Mouse (Mus musculus) heart, postnatal 14 days (tissue): ENCODE measurements around the gene Gm34653. TPM values are rescaled to one million over a fixed set of nuclear protein-coding genes. Genes with fewer than 3 reads are reported as not detected.

Source experiments
- DNase-seq, 2 experiments: peaks; one replicate each; pipeline ENCODE4 v3.0.0; 2021 to 2022
- intact Hi-C: fragments of 180-260 bp; cut with DNase I; formaldehyde crosslinking; loops from one replicate; pipeline ENCODE4 v1.15.1; 2025
- total RNA-seq, 2 experiments: library from RNA; stranded (reverse); gene quantifications; 2 replicates each; pipeline ENCODE4 v1.2.3; 2021

Gene Gm34653
- total RNA-seq, 2 experiments from 2014 or later = not detected

GRCm38 (mm10) chr2:34874271-34874670, 41.5 kb downstream of the Gm34653 start, which contains the start of gene Cutal:
Cutal (plus strand) TSS chr2:34874396.
- intact Hi-C loops = loop anchor here (5.0 kb wide), 1 partner anchor 47 kb away; the partner anchor contains the start of gene Fbxw2
- peak in 1 of 2 experiments; percentile 15 for DNase-seq

- DNase-seq = no peak
- intact Hi-C loops = loop anchor here (5.0 kb wide), 1 partner anchor 48 kb away; the partner anchor contains the start of gene Fbxw2
Measured at GRCm38 (mm10) chr2:34874816-34875345, 42.1 kb downstream of the Gm34653 start, which contains the start of gene Psmd5. Psmd5 (minus strand) TSS chr2:34874968.

GRCm38 (mm10) chr2:34880054-34880453, 47.2 kb downstream of the Gm34653 start:
- DNase-seq = no peak

GRCm38 (mm10) chr2:34882757-34883156, 50.0 kb downstream of the Gm34653 start:
- intact Hi-C loops = no loop called here
- DNase-seq = no peak

More at GRCm38 (mm10) chr2:34880054-34880453, 47.2 kb downstream of the Gm34653 start:
- intact Hi-C loops = no loop called here

- intact Hi-C loops = no loop called here
- no peak for DNase-seq
Measured at GRCm38 (mm10) chr2:34883190-34883589, 50.4 kb downstream of the Gm34653 start.

GRCm38 (mm10) chr2:34884186-34884585, 51.4 kb downstream of the Gm34653 start:
- no peak for DNase-seq
- intact Hi-C loops = no loop called here

Other genes with a start within 250 kb of the Gm34653 start
- gene Gapvd1, start 77.8 kb upstream of the Gm34653 start, total RNA-seq = 10 to 100 TPM; 43.8 to 45.4 TPM
- gene Hspa5, start 61.0 kb upstream of the Gm34653 start, total RNA-seq = 100 to 1,000 TPM; 383 to 477 TPM
- gene Rabepk, start 33.1 kb upstream of the Gm34653 start, total RNA-seq = 10 to 100 TPM in 1 of 2 experiments, 1 to 10 TPM in 1; 9.3 to 13.1 TPM
- gene Fbxw2, start 6.7 kb upstream of the Gm34653 start, total RNA-seq = 10 to 100 TPM; 60.1 to 61.1 TPM
- 1 to 10 TPM; 1.1 to 1.2 TPM for gene Cutal, start 41.4 kb downstream of the Gm34653 start, total RNA-seq
- gene Psmd5, start 42.0 kb downstream of the Gm34653 start, total RNA-seq = 10 to 100 TPM; 15.2 to 16.5 TPM
- 1 to 10 TPM; 1.9 TPM for gene Phf19, start 81.0 kb downstream of the Gm34653 start, total RNA-seq
- 1 to 10 TPM; 1.3 to 1.7 TPM for gene Traf1, start 128.8 kb downstream of the Gm34653 start, total RNA-seq
- not detected for gene Hc, start 228.4 kb downstream of the Gm34653 start, total RNA-seq